Mouse (Mus musculus) hindbrain, embryonic 16.5 days (tissue): ENCODE measurements around the gene Appl1. TPM values are rescaled to one million over a fixed set of nuclear protein-coding genes. Genes with fewer than 3 reads are reported as not detected.

Experiments used
- ATAC-seq: fragments of 200-750 bp; cut with Nextera tagmentation; 2 replicates; pipeline ENCODE4 v1.8.0; 2017; ENCODE audit warnings: moderate TSS enrichment, moderate library complexity
- H3K27ac ChIP-seq: fragments of 300-500 bp; sonication (generic); 2 replicates; pipeline ENCODE4 v1.5.1; 2014; ENCODE audit warnings: low read depth, mild to moderate bottlenecking, control low read depth, low read length, moderate library complexity
- H3K27me3 ChIP-seq: fragments of 300-500 bp; sonication (generic); replicated peaks from 2 replicates; pipeline ENCODE4 v1.6.1; 2014; ENCODE audit warnings: low read length; ENCODE audit not compliant: control insufficient read depth, insufficient read depth
- H3K36me3 ChIP-seq: fragments of 300-500 bp; sonication (generic); 2 replicates; pipeline ENCODE4 v1.6.1; 2014; ENCODE audit warnings: mild to moderate bottlenecking, low read length, moderate library complexity, mixed read lengths; ENCODE audit not compliant: control insufficient read depth, insufficient read depth
- H3K4me1 ChIP-seq: fragments of 300-500 bp; sonication (generic); 2 replicates; pipeline ENCODE4 v1.6.1; 2014; ENCODE audit warnings: low read depth, low read length; ENCODE audit not compliant: control insufficient read depth, insufficient read depth
- H3K4me2 ChIP-seq: fragments of 300-500 bp; sonication (generic); 2 replicates; pipeline ENCODE4 v1.6.1; 2014; ENCODE audit warnings: mild to moderate bottlenecking, low read length, control low read depth, moderate library complexity
- H3K4me3 ChIP-seq: fragments of 300-500 bp; sonication (generic); 2 replicates; pipeline ENCODE4 v1.5.1; 2014; ENCODE audit warnings: mild to moderate bottlenecking, low read length, control low read depth, moderate library complexity
- H3K9ac ChIP-seq: fragments of 300-500 bp; sonication (generic); 2 replicates; pipeline ENCODE4 v1.6.1; 2014; ENCODE audit warnings: low read depth, mild to moderate bottlenecking, control low read depth, low read length, moderate library complexity
- H3K9me3 ChIP-seq: fragments of 300-500 bp; sonication (generic); 2 replicates; pipeline ENCODE4 v1.6.1; 2014; ENCODE audit warnings: mild to moderate bottlenecking, low read length, moderate library complexity; ENCODE audit not compliant: control insufficient read depth
- WGBS: fragments of 180-500 bp; shearing (Covaris S2); extraction: QIAGEN DNeasy Blood & Tissue Kit; methylation state at CpG from one replicate; pipeline ENCODE4 v1.1.7; 2014; 5-methylcytosine and 5-hydroxymethylcytosine counted together
- polyA plus RNA-seq: library from polyadenylated mRNA; unstranded; fragments of >200 nt; fragmentation: Nextera tagmentation; extraction: Ambion mirVana; gene quantifications from 2 replicates; pipeline ENCODE4 v1.2.1, GENCODE M21; 2015

Gene Appl1
- polyA plus RNA-seq, 1 experiment from 2014 or later = 50.7 TPM

GRCm38 (mm10) chr14:26994211-26994741 lies 23.2 kb upstream of the Appl1 start, which contains the start of gene Hesx1:
Hesx1 (plus strand) TSS chr14:26994416.
- Histone ChIP-seq H3K4me3 (peak within 1 kb of the TSS; percentile 35), H3K9ac (peak within 1 kb of the TSS; percentile 9; the same call in 1 of the 2 replicates), H3K4me1 (peaks cover 3% of the 10 kb centered on the region; the same call in 1 of the 2 replicates), H3K36me3 (no peaks in the 10 kb centered on the region), H3K4me2 (peak within 1 kb of the TSS; percentile 58), H3K9me3 (no peaks in the 10 kb centered on the region), H3K27ac (no peak within 1 kb of the TSS; the same call in 1 of the 2 replicates), H3K27me3 (no peaks in the 10 kb centered on the region)
- peak; percentile 54; the same call in 1 of the 2 replicates for ATAC-seq
- 8% methylated on average over 16 of the region's 16 CpGs for WGBS

DNA sequence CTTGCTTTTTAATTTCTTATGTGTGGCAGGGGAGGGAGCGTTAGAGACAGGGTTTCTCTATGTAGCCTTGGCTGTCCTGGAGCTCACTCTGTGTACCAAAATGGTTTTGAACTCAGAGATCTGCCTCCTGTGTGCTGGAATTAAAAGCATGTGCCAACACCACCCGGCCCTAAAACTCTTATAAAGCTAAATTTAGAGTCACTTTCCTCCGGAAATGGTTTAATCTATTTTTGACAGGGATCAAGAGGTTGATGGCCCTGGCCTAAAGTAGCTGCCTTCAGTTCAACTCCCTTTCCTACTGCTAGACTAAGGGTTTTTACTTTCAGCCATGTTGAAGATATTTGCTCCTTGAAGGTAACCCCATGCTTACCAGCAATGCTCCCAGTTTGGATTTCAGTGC lies 22.4 kb upstream of the Appl1 start:
- Histone ChIP-seq H3K9me3 (no peaks in the 10 kb centered on the region), H3K4me1 (peaks cover 3% of the 10 kb centered on the region; the same call in 1 of the 2 replicates), H3K4me3 (no peak overlapping the region), H3K4me2 (no peak overlapping the region), H3K9ac (no peak overlapping the region), H3K36me3 (no peaks in the 10 kb centered on the region), H3K27me3 (no peaks in the 10 kb centered on the region), H3K27ac (no peak overlapping the region)
- ATAC-seq = no peak
- 76% methylated on average over 3 of the region's 3 CpGs for WGBS

DNA sequence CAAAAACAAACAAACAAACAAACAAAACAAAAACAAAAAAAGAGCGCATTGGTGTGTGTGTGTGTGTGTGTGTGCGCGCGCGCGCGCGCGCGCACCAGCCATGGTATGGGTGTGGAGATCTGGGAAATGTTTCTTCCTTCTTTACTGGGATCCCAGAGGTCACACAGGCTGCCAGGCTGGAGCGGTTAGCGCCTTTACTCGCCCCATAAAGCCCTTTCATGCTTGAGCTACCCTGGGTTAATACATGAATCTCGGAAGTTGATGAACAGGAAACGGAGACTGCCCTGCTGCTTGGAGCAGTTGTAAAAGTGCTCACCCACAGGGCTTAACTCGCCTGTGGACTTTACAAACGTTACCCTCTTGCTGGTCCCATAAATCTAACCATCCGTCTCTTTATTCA lies 20.6 kb upstream of the Appl1 start:
- Histone ChIP-seq H3K4me3 (no peak overlapping the region), H3K27me3 (no peaks in the 10 kb centered on the region), H3K9me3 (no peaks in the 10 kb centered on the region), H3K4me2 (no peak overlapping the region), H3K9ac (no peak overlapping the region), H3K36me3 (no peaks in the 10 kb centered on the region), H3K27ac (no peak overlapping the region), H3K4me1 (peaks cover 3% of the 10 kb centered on the region; the same call in 1 of the 2 replicates)
- 63% methylated on average over 18 of the region's 18 CpGs for WGBS
- no peak for ATAC-seq

- Histone ChIP-seq H3K9ac (no peak overlapping the region), H3K27me3 (no peaks in the 10 kb centered on the region), H3K9me3 (no peaks in the 10 kb centered on the region), H3K27ac (no peak overlapping the region), H3K4me1 (no peaks in the 10 kb centered on the region), H3K4me3 (no peak overlapping the region), H3K36me3 (no peaks in the 10 kb centered on the region), H3K4me2 (no peak overlapping the region)
- WGBS = 73% methylated on average over 2 of the region's 2 CpGs
- no peak for ATAC-seq
These were observed 17.7 kb upstream of the Appl1 start for GRCm38 (mm10) chr14:26988694-26989093.

- Histone ChIP-seq H3K4me2 (no peak overlapping the region), H3K27ac (no peak overlapping the region), H3K9ac (no peak overlapping the region), H3K4me1 (0 out of 2 replicates have a peak, but pooled peaks cover 2% of the 10 kb centered on the region), H3K27me3 (no peaks in the 10 kb centered on the region), H3K9me3 (peaks cover 6% of the 10 kb centered on the region; the same call in 1 of the 2 replicates), H3K4me3 (no peak overlapping the region), H3K36me3 (no peaks in the 10 kb centered on the region)
- 83% methylated on average over 5 of the region's 5 CpGs for WGBS
- no peak for ATAC-seq
These were observed 11.1 kb upstream of the Appl1 start for GRCm38 (mm10) chr14:26982150-26982530.

DNA sequence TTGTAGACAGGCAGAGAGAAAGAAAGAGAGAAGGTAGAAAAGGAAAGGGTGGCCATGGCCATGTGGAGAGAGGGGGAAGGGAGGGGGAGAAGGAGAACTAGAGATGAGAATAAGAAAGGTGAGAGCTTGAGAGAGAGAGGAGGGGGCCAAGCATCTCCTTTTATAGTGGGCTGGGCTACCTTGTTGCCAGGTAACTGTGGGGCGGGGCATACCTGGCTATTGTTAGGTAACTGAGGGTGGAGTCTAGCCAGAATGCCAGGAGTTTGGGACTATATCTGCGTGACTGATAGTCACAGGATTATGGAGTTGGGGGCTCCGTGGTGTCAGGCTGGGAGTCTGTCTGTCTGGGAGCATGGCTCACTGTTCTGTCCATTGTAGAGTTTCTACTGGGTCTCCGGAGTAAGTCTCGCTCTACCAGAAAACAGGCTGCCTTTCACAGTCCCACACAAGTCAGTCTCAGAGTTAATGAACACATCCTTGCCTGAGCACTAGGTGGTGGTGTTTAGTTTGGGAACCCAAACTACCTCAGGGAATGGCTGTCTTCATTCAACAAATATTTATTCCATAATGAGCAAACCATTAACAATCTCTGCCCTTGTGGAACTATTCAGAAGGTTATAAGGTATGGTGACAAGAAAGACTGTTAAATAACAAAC lies 10.6 kb upstream of the Appl1 start:
- Histone ChIP-seq H3K27ac (no peak overlapping the region), H3K27me3 (no peaks in the 10 kb centered on the region), H3K4me3 (no peak overlapping the region), H3K9me3 (peaks cover 6% of the 10 kb centered on the region; the same call in 1 of the 2 replicates), H3K36me3 (no peaks in the 10 kb centered on the region), H3K4me1 (peaks cover 7% of the 10 kb centered on the region; the same call in 1 of the 2 replicates), H3K9ac (no peak overlapping the region), H3K4me2 (no peak overlapping the region)
- WGBS = 61% methylated on average over 5 of the region's 5 CpGs
- no peak for ATAC-seq

- Histone ChIP-seq H3K36me3 (no peaks in the 10 kb centered on the region), H3K9ac (no peak overlapping the region), H3K4me1 (peaks cover 10% of the 10 kb centered on the region), H3K4me3 (no peak overlapping the region), H3K9me3 (peaks cover 6% of the 10 kb centered on the region; the same call in 1 of the 2 replicates), H3K27ac (no peak overlapping the region), H3K27me3 (no peaks in the 10 kb centered on the region), H3K4me2 (no peak overlapping the region)
- 97% methylated on average over 8 of the region's 8 CpGs for WGBS
- no peak for ATAC-seq
These were observed 10.0 kb upstream of the Appl1 start for GRCm38 (mm10) chr14:26981021-26981420.

- H3K9ac ChIP-seq = no peak overlapping the region
- no peak overlapping the region for H3K27ac ChIP-seq
- 89% methylated on average over 3 of the region's 3 CpGs for WGBS
- no peak overlapping the region for H3K4me2 ChIP-seq
- H3K4me3 ChIP-seq = no peak overlapping the region
- peaks cover 6% of the 10 kb centered on the region; the same call in 1 of the 2 replicates for H3K9me3 ChIP-seq
- no peaks in the 10 kb centered on the region for H3K36me3 ChIP-seq
- no peaks in the 10 kb centered on the region for H3K27me3 ChIP-seq
- no peak for ATAC-seq
- peaks cover 10% of the 10 kb centered on the region for H3K4me1 ChIP-seq
These were observed 8.8 kb upstream of the Appl1 start for GRCm38 (mm10) chr14:26979808-26980207.

DNA sequence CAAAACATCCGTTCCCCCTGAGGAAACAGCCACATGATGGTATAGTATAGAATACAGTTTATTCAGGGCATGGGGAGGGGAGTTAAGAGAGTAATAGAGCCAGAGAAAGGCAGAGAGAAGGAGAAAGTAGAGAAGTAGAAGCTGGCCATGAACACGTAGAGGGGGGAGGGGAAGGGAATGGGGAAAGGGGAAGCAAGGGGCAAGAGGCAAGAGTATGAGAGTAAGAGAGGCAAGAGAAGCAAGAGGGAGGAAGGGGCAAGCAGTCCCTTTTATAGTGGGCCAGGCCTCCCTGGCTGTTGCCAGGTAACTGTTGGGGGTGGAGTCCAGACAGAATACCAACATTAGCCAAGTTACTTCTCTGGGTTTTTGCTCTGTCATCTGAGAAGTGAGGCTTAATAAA lies 6.5 kb upstream of the Appl1 start:
- no peak overlapping the region for H3K9ac ChIP-seq
- WGBS = 33% methylated on average over 2 of the region's 2 CpGs
- no peak for ATAC-seq
- no peak overlapping the region for H3K27ac ChIP-seq
- H3K4me3 ChIP-seq = no peak overlapping the region
- H3K4me1 ChIP-seq = peaks cover 10% of the 10 kb centered on the region
- H3K27me3 ChIP-seq = no peaks in the 10 kb centered on the region
- H3K36me3 ChIP-seq = no peaks in the 10 kb centered on the region
- no peak overlapping the region for H3K4me2 ChIP-seq
- peaks cover 6% of the 10 kb centered on the region; the same call in 1 of the 2 replicates for H3K9me3 ChIP-seq
